Comparison of ENCODE assay signal across 8 mouse cellular contexts in the genomic region with DNA sequence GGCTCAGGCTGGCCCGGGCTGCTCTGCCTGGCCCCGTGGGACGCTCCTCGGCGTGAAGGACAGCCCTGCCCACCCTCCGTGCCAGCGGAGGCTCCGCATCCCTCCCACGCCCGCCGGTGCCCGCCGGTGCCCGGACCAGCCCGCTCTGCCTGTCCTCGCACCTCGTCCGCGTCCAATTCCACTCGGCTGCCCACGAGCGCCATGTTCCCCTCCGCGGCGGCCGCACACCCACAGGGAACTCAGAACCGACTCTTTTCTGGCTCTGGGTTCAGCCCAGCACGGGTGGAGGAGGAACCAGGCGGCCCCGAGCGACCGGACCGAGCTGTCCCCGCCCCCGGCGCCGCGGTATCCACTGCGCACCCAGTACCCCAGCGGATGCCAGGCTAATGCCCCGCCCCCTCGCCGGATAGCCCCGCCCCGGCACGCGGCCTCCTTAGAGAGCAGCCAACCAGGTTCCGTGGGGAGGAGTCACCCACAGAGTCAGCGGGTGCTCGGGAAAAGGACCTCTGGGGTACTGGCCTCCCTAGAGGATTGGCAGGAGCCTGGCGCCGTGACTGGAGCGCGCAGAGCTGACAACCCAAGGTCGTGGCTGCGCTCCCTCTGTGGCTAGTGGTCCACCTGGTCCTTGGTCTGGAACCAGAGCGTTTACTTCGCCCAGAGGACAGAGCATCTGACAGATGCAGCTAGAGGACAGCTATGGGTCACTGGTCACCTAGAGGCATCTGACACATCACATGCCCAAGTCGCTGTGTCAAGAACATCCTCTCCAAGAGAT. TPM values are rescaled to one million over a fixed set of nuclear protein-coding genes. Genes with fewer than 3 reads are reported as not detected.
A peak's percentile ranks its signal among the peaks of the same experiment; 100 is the strongest.
DNase-seq lines count a peak whose midpoint lies in the region; ATAC-seq and TF ChIP-seq lines count a peak whose summit lies in the region.

A gene (minus strand): TSS at position 346 of the 775 bp plus-strand sequence.

- ATAC-seq in Patski, result peak; percentile 92
- ATAC-seq in hindbrain, embryonic 12.5 days (ENCODE audit: low FRiP score), result peak; percentile 99

- no peak for TF ChIP-seq CTCF in Patski (IDR thresholded peaks at IDR 0.05)

- H3K4me3 ChIP-seq in hindbrain, embryonic 12.5 days, result peak within 1 kb of the TSS; percentile 76

- H3K27ac ChIP-seq in hindbrain, embryonic 12.5 days, result no peak within 1 kb of the TSS

- peak within 1 kb of the TSS; percentile 99 for H3K4me2 ChIP-seq in hindbrain, embryonic 12.5 days (replicated peaks)

- peak; percentile 54 for DNase-seq in Patski (ENCODE audit: low read depth, low spot score)
- DNase-seq in cerebellum, postnatal 10 days, result peak; percentile 91 to 94
- peak; percentile 94 to 95 for DNase-seq in frontal cortex, postnatal 10 days (ENCODE audit: low spot score in 2 of 2)
- DNase-seq in layer of hippocampus, postnatal 25 days (ENCODE audit: extremely low spot score in 1 of 2, low spot score in 1 of 2), result peak; percentile 93 to 94
- peak; percentile 100 for DNase-seq in lung, postnatal 14 days
- DNase-seq in ovary, postnatal 36 days (ENCODE audit: low spot score), result peak; percentile 99
- DNase-seq in thymus, postnatal 14 days, result peak; percentile 95

- H3K4me1 ChIP-seq in hindbrain, embryonic 12.5 days, result peaks cover 8% of the 10 kb centered on the region

- under 1% methylated on average over 58 of the region's 59 CpGs for WGBS in hindbrain, embryonic 12.5 days

- POLR2A ChIA-PET in Patski (lab: Charles Lee), result interaction anchor here (1.3 kb wide), 1 partner anchor 9 kb away, joined by 4 read pairs; no protein-coding TSS in a partner anchor

- H3K9ac ChIP-seq in hindbrain, embryonic 12.5 days, result peak within 1 kb of the TSS; percentile 61

- H3K27me3 ChIP-seq in Patski, result no peaks in the 10 kb centered on the region
- H3K27me3 ChIP-seq in hindbrain, embryonic 12.5 days, result peaks cover 17% of the 10 kb centered on the region

- H3K9me3 ChIP-seq in hindbrain, embryonic 12.5 days (replicated peaks), result no peaks in the 10 kb centered on the region

- in situ Hi-C loops in Patski (cut with MboI; ENCODE audit: low pct_unique_long_range_greater_than_20kb), result no loop called here

- H3K36me3 ChIP-seq in hindbrain, embryonic 12.5 days, result no peaks in the 10 kb centered on the region

- CTCF ChIA-PET in Patski (lab: Charles Lee), result interaction anchor here (1.5 kb wide), 1 partner anchor 10 kb away, joined by 3 read pairs; no protein-coding TSS in a partner anchor

RNA-seq across cellular contexts. Expression of the gene that starts here (rescaled TPM):
- 14.4 TPM for polyA plus RNA-seq in Patski (2021)
- polyA plus RNA-seq in hindbrain, embryonic 12.5 days (2016; fragmentation: Nextera tagmentation; extraction: Ambion mirVana), result 2.9 and 3.7 TPM in 2 replicates
- 10 to 100 TPM; 33.6 to 35.9 TPM for total RNA-seq in layer of hippocampus, postnatal 25 days (2021)
